Mouse (Mus musculus) testis, adult 2 months (tissue): ENCODE data around the gene Lacc1. TPM values are rescaled to one million over a fixed set of nuclear protein-coding genes. Genes with fewer than 3 reads are reported as not detected.
A peak's percentile ranks its signal among the peaks of the same experiment; 100 is the strongest.
"Not testable (repeated sequence)": the region's sequence is repeated elsewhere in the genome, so short reads cannot be mapped to it uniquely, and the experiment has no call there.

Source experiments
- H3K27ac ChIP-seq: fragments of 200-500 bp; 2 replicates; pipeline ENCODE4 v1.5.1; 2012; ENCODE audit warnings: low read depth, low read length; ENCODE audit not compliant: control insufficient read depth, insufficient read depth
- H3K27me3 ChIP-seq: fragments of 200-500 bp; 2 replicates; pipeline ENCODE4 v1.6.1; 2012; ENCODE audit warnings: mild to moderate bottlenecking, low read length, moderate library complexity; ENCODE audit not compliant: control insufficient read depth, insufficient read depth
- H3K36me3 ChIP-seq: fragments of 200-500 bp; 2 replicates; pipeline ENCODE4 v1.6.1; 2012; ENCODE audit warnings: mild to moderate bottlenecking, low read length; ENCODE audit not compliant: control insufficient read depth, insufficient read depth
- H3K4me1 ChIP-seq: fragments of 200-500 bp; 2 replicates; pipeline ENCODE4 v1.6.1; 2012; ENCODE audit warnings: low read length; ENCODE audit not compliant: control insufficient read depth, insufficient read depth
- H3K4me3 ChIP-seq: fragments of 200-500 bp; 2 replicates; pipeline ENCODE4 v1.5.1; 2012; ENCODE audit warnings: low read depth, mild to moderate bottlenecking, low read length, moderate library complexity, mixed read lengths; ENCODE audit not compliant: control insufficient read depth
- CTCF ChIP-seq: fragments of 200-500 bp; IDR thresholded peaks from 2 replicates; pipeline ENCODE4 v1.5.1; 2012; ENCODE audit warnings: low read depth, mild to moderate bottlenecking, inconsistent platforms, low read length, moderate library complexity; ENCODE audit not compliant: control insufficient read depth, insufficient read depth, insufficient replicate concordance
- POLR2A ChIP-seq: fragments of 200-500 bp; IDR thresholded peaks from 2 replicates; pipeline ENCODE4 v1.6.1; 2012; ENCODE audit warnings: low read depth, mild to moderate bottlenecking, inconsistent platforms, low read length, moderate library complexity; ENCODE audit not compliant: control insufficient read depth
- polyA plus RNA-seq: library from polyadenylated mRNA; depleted of rRNA; stranded (reverse); fragments of >200 nt; gene quantifications from 2 replicates; pipeline ENCODE4 v1.2.3, GENCODE M21; 2012; rRNA removed

The Lacc1 gene
- polyA plus RNA-seq, 1 experiment = 2.9 TPM

DNA sequence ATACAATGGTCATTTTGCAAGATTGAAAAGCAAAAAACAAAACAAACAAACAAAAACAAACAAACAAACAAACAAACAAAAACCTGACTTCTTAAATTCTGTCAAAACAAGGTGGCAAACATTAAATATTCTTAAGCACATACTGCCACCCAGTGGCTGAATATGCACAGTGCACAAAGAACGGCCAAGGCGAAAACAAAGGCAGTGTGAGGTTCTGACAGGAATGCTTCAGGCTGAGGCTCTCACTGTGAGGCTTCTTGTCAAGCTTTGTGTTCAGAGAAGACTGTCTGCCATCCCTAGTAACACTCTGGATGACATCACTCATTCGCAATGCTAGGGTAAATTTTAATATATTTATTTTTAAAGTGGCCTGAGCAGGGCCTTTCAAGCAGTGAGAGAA, 24.9 kb downstream of the Lacc1 start:
- TF ChIP-seq CTCF (peak; percentile 58; the same call in 1 of the 2 replicates), POLR2A (no peak)
- H3K4me1 ChIP-seq = no peaks in the 10 kb centered on the region
- no peaks in the 10 kb centered on the region for H3K27me3 ChIP-seq
- H3K36me3 ChIP-seq = no peaks in the 10 kb centered on the region
- H3K4me3 ChIP-seq = no peak overlapping the region
- no peak overlapping the region for H3K27ac ChIP-seq

DNA sequence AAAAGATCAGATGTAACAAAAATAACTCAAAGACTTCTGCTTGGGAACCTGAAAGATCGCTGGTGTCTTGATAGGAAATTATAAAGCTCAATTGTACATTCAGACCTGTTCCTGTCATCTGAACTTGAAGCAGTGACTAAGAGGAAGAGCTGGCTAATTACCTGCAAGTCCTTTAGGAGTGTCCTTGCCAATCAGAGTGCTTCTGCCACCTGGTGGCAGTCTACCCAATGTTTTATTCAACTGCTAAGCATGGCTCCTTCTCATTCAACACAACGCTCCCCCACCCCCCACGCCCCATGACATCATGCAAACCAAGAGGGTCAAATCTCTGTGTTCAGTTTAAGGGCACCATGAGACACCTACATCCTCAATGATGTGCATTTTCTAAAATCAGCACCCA, 28.5 kb downstream of the Lacc1 start:
- TF ChIP-seq CTCF = no peak
- no peak for TF ChIP-seq POLR2A
- Histone ChIP-seq H3K27ac (no peak overlapping the region), H3K27me3 (no peaks in the 10 kb centered on the region)

DNA sequence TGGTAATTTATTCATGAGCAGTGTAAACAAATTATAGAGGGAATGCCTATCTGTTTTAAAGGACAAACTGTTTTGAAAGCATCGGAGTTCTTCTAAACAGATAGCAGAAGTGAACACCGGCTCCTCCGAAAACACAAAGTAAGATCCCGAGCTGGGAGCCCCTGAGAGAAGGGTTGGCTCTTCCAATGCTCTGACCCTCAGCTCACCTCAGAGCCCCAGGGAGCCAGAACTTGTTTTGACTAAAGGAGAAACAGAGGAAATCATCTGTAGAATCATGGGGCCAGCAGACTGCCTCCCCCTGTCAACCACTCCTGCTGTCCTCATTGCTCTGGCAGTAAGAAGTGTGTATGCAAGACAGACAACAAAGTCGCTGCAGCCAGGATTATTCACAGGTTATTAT, 31.1 kb downstream of the Lacc1 start:
- Histone ChIP-seq H3K4me1 (no peaks in the 10 kb centered on the region), H3K36me3 (no peaks in the 10 kb centered on the region), H3K27ac (no peak overlapping the region), H3K27me3 (no peaks in the 10 kb centered on the region), H3K4me3 (no peak overlapping the region)
- TF ChIP-seq POLR2A = no peak

More for the DNA sequence above, 28.5 kb downstream of the Lacc1 start:
- H3K36me3 ChIP-seq = no peaks in the 10 kb centered on the region
- H3K4me3 ChIP-seq = no peak overlapping the region
- no peaks in the 10 kb centered on the region for H3K4me1 ChIP-seq

DNA sequence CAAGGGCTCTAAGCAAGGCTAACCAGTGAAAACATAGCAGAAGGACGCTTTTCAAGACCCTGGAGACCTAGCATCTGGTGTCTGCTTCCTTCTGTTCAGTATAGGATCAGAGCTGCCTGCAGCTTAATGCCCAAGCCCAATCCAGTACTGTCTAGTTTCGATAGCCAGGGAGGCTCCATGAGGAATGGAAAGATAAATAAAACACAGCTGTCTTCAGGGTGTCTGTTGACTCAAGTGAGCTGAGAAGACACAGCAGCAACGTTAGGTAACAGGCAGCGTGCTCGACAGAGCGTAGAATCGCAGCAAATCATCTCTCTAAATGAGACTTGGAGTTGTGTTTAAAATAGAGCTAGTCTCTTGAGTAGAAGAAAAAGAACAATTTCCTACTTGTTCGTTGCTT, 32.0 kb downstream of the Lacc1 start:
- TF ChIP-seq POLR2A (no peak), CTCF (no peak)
- Histone ChIP-seq H3K4me1 (no peaks in the 10 kb centered on the region), H3K4me3 (no peak overlapping the region), H3K27ac (no peak overlapping the region), H3K36me3 (no peaks in the 10 kb centered on the region), H3K27me3 (no peaks in the 10 kb centered on the region)

DNA sequence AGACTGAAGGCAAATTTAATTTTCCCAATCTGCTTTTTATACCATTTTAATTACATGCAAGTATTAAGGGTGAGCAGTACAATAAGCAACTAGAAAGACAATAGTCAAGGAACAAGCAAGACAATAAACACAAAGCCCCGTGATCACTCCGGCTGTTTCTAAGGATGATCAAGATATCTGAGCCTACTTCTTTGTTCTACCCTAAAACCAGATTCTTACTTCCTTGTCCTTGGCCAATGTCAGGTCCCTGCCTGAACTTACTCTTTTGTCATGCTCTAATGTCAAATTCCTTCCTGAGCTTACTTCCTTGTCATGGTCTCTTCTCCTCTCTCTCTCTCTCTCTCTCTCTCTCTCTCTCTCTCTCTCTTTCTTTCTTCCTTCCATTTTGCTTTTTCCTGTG, 46.4 kb downstream of the Lacc1 start:
- H3K4me3 ChIP-seq, H3K36me3 ChIP-seq, H3K27me3 ChIP-seq, H3K4me1 ChIP-seq, H3K27ac ChIP-seq: not testable (repeated sequence)

DNA sequence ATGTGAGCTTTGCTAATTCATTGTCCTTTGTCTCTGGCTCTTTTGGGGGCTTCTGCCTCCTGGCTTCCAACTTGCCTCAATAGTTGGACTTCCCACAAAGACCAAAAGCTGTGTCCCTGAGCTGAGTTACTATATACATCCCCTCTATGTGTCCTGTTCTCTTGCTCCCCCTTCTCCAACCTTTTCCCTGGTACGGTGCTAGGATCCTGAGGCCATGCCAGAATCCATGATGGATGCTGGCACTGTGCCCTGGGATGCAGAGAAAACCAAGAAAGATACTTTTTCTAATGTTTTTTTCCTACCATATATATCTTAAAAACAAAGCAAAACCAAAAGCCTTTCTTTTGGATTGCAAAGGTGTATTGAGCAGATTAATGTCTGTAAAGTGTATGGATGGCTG, 54.9 kb downstream of the Lacc1 start:
- Histone ChIP-seq H3K36me3 (no peaks in the 10 kb centered on the region), H3K4me3 (no peak overlapping the region), H3K4me1 (no peaks in the 10 kb centered on the region), H3K27me3 (no peaks in the 10 kb centered on the region), H3K27ac (no peak overlapping the region)
- TF ChIP-seq POLR2A (no peak), CTCF (no peak)

DNA sequence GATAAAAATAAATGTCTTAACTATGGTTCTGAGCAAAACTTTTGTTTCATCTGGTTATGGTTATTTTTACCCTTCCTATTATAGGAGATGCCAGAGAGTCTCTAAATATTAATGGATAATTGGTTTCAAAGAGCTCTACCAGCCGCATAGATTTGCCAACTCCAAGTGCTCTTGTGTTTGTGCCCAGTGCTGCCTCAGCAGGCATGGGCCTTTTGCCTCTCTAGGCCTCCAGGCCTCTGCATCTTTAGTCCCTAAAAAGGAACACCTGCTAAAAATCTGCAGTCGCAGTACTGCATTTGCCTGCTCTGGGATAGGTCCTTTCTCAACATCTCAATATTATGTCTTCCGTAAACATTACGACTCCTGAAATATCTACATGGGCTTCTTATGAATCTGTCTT, 55.5 kb downstream of the Lacc1 start:
- TF ChIP-seq POLR2A = no peak
- no peak for TF ChIP-seq CTCF

DNA sequence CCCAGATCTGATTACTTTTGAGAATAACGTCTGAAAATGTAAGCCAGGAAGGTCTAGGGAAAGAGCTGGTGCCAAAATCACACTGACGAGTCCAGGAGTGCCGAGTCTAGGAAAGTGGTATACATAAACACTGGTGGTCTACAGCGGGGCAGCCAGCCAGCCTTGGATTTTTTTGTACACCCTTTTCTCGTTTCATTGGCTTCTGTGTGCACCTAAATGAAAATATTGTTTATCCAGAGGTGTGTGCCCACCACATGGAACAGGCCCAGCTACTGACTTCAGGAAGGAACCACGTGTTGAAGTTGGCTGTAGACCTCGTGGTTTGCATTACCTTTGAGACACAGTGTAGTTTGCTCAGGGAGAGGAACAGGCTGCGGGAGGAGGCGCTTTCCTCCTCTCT, 57.1 kb downstream of the Lacc1 start:
- Histone ChIP-seq H3K27ac (no peak overlapping the region), H3K4me3 (no peak overlapping the region), H3K4me1 (no peaks in the 10 kb centered on the region), H3K27me3 (no peaks in the 10 kb centered on the region), H3K36me3 (no peaks in the 10 kb centered on the region)
- TF ChIP-seq CTCF (no peak), POLR2A (no peak)

More for the DNA sequence above, 55.5 kb downstream of the Lacc1 start:
- no peaks in the 10 kb centered on the region for H3K4me1 ChIP-seq
- H3K36me3 ChIP-seq = no peaks in the 10 kb centered on the region
- no peak overlapping the region for H3K4me3 ChIP-seq
- no peaks in the 10 kb centered on the region for H3K27me3 ChIP-seq
- no peak overlapping the region for H3K27ac ChIP-seq

Other genes with a start within 250 kb of the Lacc1 start
- 2.4 and 2.5 TPM in 2 replicates for gene Ccdc122, start 132 bp downstream of the Lacc1 start, polyA plus RNA-seq
- gene Enox1, start 119.9 kb upstream of the Lacc1 start, polyA plus RNA-seq = 3.9 and 5.1 TPM in 2 replicates